Mouse (Mus musculus) neural tube, embryonic 11.5 days (tissue): Measurements from ENCODE around the gene H2-Q10. TPM values are rescaled to one million over a fixed set of nuclear protein-coding genes. Genes with fewer than 3 reads are reported as not detected.
"Not testable (repeated sequence)": the region's sequence is repeated elsewhere in the genome, so short reads cannot be mapped to it uniquely, and the experiment has no call there.

ENCODE experiments used
- ATAC-seq: fragments of 200-750 bp; cut with Nextera tagmentation; 2 replicates; pipeline ENCODE4 v1.8.0; 2017; ENCODE audit warnings: moderate number of reproducible peaks, mild to moderate bottlenecking, moderate TSS enrichment, moderate library complexity; ENCODE audit not compliant: insufficient read depth, low FRiP score, low TSS enrichment
- DNase-seq: peaks from one replicate; pipeline ENCODE4 v3.0.0-alpha.2; 2015; ENCODE audit warnings: low spot score
- H3K27ac ChIP-seq: fragments of 300-500 bp; sonication (generic); 2 replicates; pipeline ENCODE4 v1.5.1; 2014; ENCODE audit warnings: low read depth, mild to moderate bottlenecking, low read length
- H3K27me3 ChIP-seq: fragments of 300-500 bp; sonication (generic); 2 replicates; pipeline ENCODE4 v1.6.1; 2014; ENCODE audit warnings: mild to moderate bottlenecking, low read length, mixed read lengths; ENCODE audit not compliant: control insufficient read depth, insufficient read depth
- H3K36me3 ChIP-seq: fragments of 300-500 bp; sonication (generic); 2 replicates; pipeline ENCODE4 v1.6.1; 2014; ENCODE audit warnings: mild to moderate bottlenecking, low read length, moderate library complexity, mixed read lengths; ENCODE audit not compliant: control insufficient read depth, insufficient read depth
- H3K4me1 ChIP-seq: fragments of 300-500 bp; sonication (generic); 2 replicates; pipeline ENCODE4 v1.6.1; 2014; ENCODE audit warnings: low read length, mixed read lengths; ENCODE audit not compliant: control insufficient read depth, insufficient read depth
- H3K4me2 ChIP-seq: fragments of 300-500 bp; sonication (generic); 2 replicates; pipeline ENCODE4 v1.6.1; 2014; ENCODE audit warnings: low read depth, mild to moderate bottlenecking, moderate library complexity
- H3K4me3 ChIP-seq: fragments of 300-500 bp; sonication (generic); 2 replicates; pipeline ENCODE4 v1.5.1; 2014; ENCODE audit warnings: low read depth, low read length
- H3K9ac ChIP-seq: fragments of 300-500 bp; sonication (generic); 2 replicates; pipeline ENCODE4 v1.6.1; 2014; ENCODE audit warnings: mild to moderate bottlenecking, low read length
- H3K9me3 ChIP-seq: fragments of 300-500 bp; sonication (generic); 2 replicates; pipeline ENCODE4 v1.6.1; 2016; ENCODE audit warnings: low read length; ENCODE audit not compliant: control insufficient read depth
- WGBS: fragments of 180-500 bp; shearing (Covaris S2); extraction: QIAGEN DNeasy Blood & Tissue Kit; methylation state at CpG from one replicate; pipeline ENCODE4 v1.1.7; 2014; 5-methylcytosine and 5-hydroxymethylcytosine counted together
- polyA plus RNA-seq: library from polyadenylated mRNA; unstranded; fragments of >200 nt; fragmentation: Nextera tagmentation; extraction: Ambion mirVana; gene quantifications from 2 replicates; pipeline ENCODE4 v1.2.1, GENCODE M21; 2014

H2-Q10 gene
- polyA plus RNA-seq, 1 experiment from 2014 or later, result 0.81 TPM

GRCm38 (mm10) chr17:35428883-35429282, 41.0 kb upstream of the H2-Q10 start:
- H3K27ac ChIP-seq, DNase-seq, H3K4me1 ChIP-seq, H3K36me3 ChIP-seq, H3K4me3 ChIP-seq, ATAC-seq, H3K9me3 ChIP-seq, H3K9ac ChIP-seq, H3K4me2 ChIP-seq, H3K27me3 ChIP-seq: not testable (repeated sequence)
- 88% methylated on average over 6 of the region's 6 CpGs for WGBS

- H3K9me3 ChIP-seq, H3K27ac ChIP-seq, H3K27me3 ChIP-seq, H3K4me3 ChIP-seq, H3K4me2 ChIP-seq, H3K4me1 ChIP-seq, H3K9ac ChIP-seq, H3K36me3 ChIP-seq, ATAC-seq, DNase-seq: not testable (repeated sequence)
- WGBS, result 86% methylated on average over 6 of the region's 6 CpGs
Measured at GRCm38 (mm10) chr17:35430671-35431070, 39.2 kb upstream of the H2-Q10 start.

- H3K9ac ChIP-seq, H3K4me1 ChIP-seq, H3K9me3 ChIP-seq, H3K27me3 ChIP-seq, H3K4me3 ChIP-seq, H3K36me3 ChIP-seq, H3K27ac ChIP-seq, ATAC-seq, H3K4me2 ChIP-seq, DNase-seq: not testable (repeated sequence)
- WGBS, result 89% methylated on average over 3 of the region's 3 CpGs
Measured at GRCm38 (mm10) chr17:35432167-35432566, 37.7 kb upstream of the H2-Q10 start.

- H3K27ac ChIP-seq, H3K4me3 ChIP-seq, ATAC-seq, H3K9ac ChIP-seq, H3K4me2 ChIP-seq, H3K9me3 ChIP-seq, H3K27me3 ChIP-seq, H3K36me3 ChIP-seq, H3K4me1 ChIP-seq: not testable (repeated sequence)
- peak; percentile 75 for DNase-seq
- WGBS, result 9% methylated on average over 8 of the region's 8 CpGs
Measured at GRCm38 (mm10) chr17:35434836-35435235, 35.1 kb upstream of the H2-Q10 start.

GRCm38 (mm10) chr17:35435577-35435976, 34.3 kb upstream of the H2-Q10 start:
- WGBS, result 81% methylated on average over 3 of the region's 3 CpGs
- H3K4me1 ChIP-seq, H3K27me3 ChIP-seq, DNase-seq, H3K4me3 ChIP-seq, H3K36me3 ChIP-seq, H3K9ac ChIP-seq, H3K4me2 ChIP-seq, ATAC-seq, H3K27ac ChIP-seq, H3K9me3 ChIP-seq: not testable (repeated sequence)

GRCm38 (mm10) chr17:35437386-35437936, 32.4 kb upstream of the H2-Q10 start:
- not testable (repeated sequence) for H3K4me3 ChIP-seq, H3K4me1 ChIP-seq, DNase-seq, H3K4me2 ChIP-seq, ATAC-seq, H3K27me3 ChIP-seq, H3K9ac ChIP-seq, H3K36me3 ChIP-seq, H3K27ac ChIP-seq, H3K9me3 ChIP-seq
- WGBS, result 64% methylated on average over 1 of the region's 1 CpGs

- H3K27ac ChIP-seq, H3K27me3 ChIP-seq, H3K9ac ChIP-seq, H3K4me3 ChIP-seq, H3K36me3 ChIP-seq, H3K4me2 ChIP-seq, ATAC-seq, H3K4me1 ChIP-seq, DNase-seq, H3K9me3 ChIP-seq: not testable (repeated sequence)
- WGBS, result 79% methylated on average over 1 of the region's 3 CpGs
Measured at GRCm38 (mm10) chr17:35438395-35438794, 31.5 kb upstream of the H2-Q10 start.

- not testable (repeated sequence) for H3K9me3 ChIP-seq, H3K27ac ChIP-seq, H3K27me3 ChIP-seq, H3K4me1 ChIP-seq, H3K36me3 ChIP-seq
- peak within 1 kb of the TSS; percentile 62 for H3K9ac ChIP-seq
- peak within 1 kb of the TSS; percentile 86 for H3K4me2 ChIP-seq
- DNase-seq (peak; percentile 75), ATAC-seq (peak; percentile 95)
- WGBS, result 3% methylated on average over 18 of the region's 18 CpGs
- peak within 1 kb of the TSS; percentile 41 for H3K4me3 ChIP-seq
Measured at GRCm38 (mm10) chr17:35438885-35439284, 31.0 kb upstream of the H2-Q10 start, which contains the start of gene H2-Q7. H2-Q7 (plus strand) TSS chr17:35439155.

- peak overlapping the region; percentile 62 for H3K9ac ChIP-seq
- DNase-seq, result peak; percentile 44
- WGBS, result 1% methylated on average over 42 of the region's 48 CpGs
- H3K36me3 ChIP-seq, H3K27me3 ChIP-seq, H3K4me1 ChIP-seq, H3K27ac ChIP-seq, H3K9me3 ChIP-seq: not testable (repeated sequence)
- H3K4me2 ChIP-seq, result peak overlapping the region; percentile 86
- H3K4me3 ChIP-seq, result peak overlapping the region; percentile 41
- peak; percentile 71; the same call in 1 of the 2 replicates for ATAC-seq
Measured at GRCm38 (mm10) chr17:35439295-35439747, 30.6 kb upstream of the H2-Q10 start.
